Mouse (Mus musculus): ENCODE measurements at regions not wholly inside any gene's neighbourhood (a gene's known extent, or its start where the extent isn't known, plus 50 kb on each side); places are given as distances from the start of the nearest gene placed in this dataset.

GRCm38 (mm10) chr5:74793431-74793830 lies 90.7 kb upstream of the Lnx1 start:
- TF ChIP-seq CTCF (IDR thresholded peaks at IDR 0.05; ENCODE audit: low read depth) (no peak), EP300 (IDR thresholded peaks at IDR 0.05; ENCODE audit: low read depth) (no peak)

Measured in heart, postnatal 0 days (tissue).